Mouse (Mus musculus): ENCODE data around the gene Fmo5.

GRCm38 (mm10) chr3:97611021-97611420, 17.6 kb upstream of the Fmo5 start:
- TF ChIP-seq POLR2A (IDR thresholded peaks at IDR 0.05; ENCODE audit: borderline replicate concordance, extremely low read depth, insufficient read depth, insufficient read length, poor library complexity, severe bottlenecking): no peak
- TF ChIP-seq CTCF (IDR thresholded peaks at IDR 0.05; ENCODE audit: borderline replicate concordance, extremely low read depth, insufficient read depth, insufficient read length): no peak
